Mouse (Mus musculus): Measurements from ENCODE around the gene Brd7. TPM values are rescaled to one million over a fixed set of nuclear protein-coding genes. Genes with fewer than 3 reads are reported as not detected.

Brd7 gene
- polyA plus RNA-seq, 1 experiment from 2014 or later = 84.6 TPM

DNA sequence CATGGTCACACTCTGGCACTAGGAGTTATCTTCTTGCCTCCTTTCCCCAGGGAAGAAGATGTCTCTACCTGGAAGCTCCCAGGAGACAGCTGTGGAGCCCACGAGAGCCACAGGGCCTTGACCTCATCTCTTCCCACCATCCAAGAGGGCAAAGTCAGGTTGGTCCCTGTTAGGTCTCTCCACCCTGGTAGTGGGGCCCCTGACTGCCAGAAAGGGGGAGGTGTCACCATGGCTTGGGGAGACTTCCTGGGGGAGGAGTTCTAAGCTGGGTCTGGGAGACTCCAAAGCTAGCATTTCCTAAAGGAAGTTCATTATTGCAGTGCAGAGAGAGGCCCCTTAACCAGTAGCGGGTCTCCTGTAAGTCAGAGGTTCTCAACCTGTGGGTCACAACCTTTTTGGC, 67.0 kb downstream of the Brd7 start:
- TF ChIP-seq CTCF (IDR thresholded peaks at IDR 0.05) = no peak
- H3K27me3 ChIP-seq = no peaks in the 10 kb centered on the region
- in situ Hi-C loops (cut with MboI; ENCODE audit: low pct_unique_long_range_greater_than_20kb) = no loop called here
- POLR2A ChIA-PET = interaction anchor here (0.7 kb wide), 1 partner anchor 10 kb away, joined by 3 read pairs; no protein-coding TSS in a partner anchor
- CTCF ChIA-PET = no interaction called here
- DNase-seq (ENCODE audit: low read depth, low spot score) (no peak), ATAC-seq (no peak)

DNA sequence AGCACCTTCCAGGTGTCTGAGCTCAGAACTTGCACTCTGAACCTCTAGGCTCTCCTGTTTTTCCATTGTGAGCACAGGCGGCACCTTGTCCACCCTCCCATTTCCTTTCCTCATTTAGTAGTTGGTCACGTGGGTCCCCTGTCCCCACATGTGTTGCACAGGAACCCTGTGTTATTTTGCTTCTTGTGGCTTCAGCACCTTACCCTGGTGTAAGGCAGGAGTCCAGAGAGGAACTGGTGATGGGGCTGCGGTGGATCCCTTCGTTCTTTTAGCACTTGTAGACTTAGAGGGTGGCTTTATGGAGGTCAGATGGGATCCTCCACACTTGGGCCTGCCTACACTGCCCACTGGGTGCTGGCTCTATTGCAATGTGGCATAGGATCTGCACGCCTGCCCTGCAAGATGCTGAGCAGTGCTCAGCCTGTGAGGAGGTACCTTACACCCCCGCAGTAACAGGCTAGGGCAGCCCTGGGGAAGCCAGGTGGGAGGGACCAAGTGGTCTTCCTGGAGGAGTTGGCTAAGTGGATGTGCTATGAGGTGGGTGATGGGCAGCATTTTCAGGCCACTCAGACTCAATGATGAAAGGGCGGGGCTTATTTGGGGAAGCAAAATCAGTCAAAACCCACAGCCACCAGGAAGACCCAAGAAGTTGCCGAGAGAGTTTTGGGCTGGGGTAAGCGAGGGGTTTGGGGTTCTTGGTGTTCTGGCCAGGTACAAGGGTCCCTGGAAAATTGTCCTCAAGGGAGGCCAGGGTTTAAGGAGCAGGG, 68.2 kb downstream of the Brd7 start:
- ATAC-seq (no peak), DNase-seq (ENCODE audit: low read depth, low spot score) (no peak)
- ChIA-PET POLR2A (no interaction called here), CTCF (no interaction called here)
- H3K27me3 ChIP-seq = no peaks in the 10 kb centered on the region
- in situ Hi-C loops (cut with MboI; ENCODE audit: low pct_unique_long_range_greater_than_20kb) = no loop called here
- no peak for TF ChIP-seq CTCF (IDR thresholded peaks at IDR 0.05)

DNA sequence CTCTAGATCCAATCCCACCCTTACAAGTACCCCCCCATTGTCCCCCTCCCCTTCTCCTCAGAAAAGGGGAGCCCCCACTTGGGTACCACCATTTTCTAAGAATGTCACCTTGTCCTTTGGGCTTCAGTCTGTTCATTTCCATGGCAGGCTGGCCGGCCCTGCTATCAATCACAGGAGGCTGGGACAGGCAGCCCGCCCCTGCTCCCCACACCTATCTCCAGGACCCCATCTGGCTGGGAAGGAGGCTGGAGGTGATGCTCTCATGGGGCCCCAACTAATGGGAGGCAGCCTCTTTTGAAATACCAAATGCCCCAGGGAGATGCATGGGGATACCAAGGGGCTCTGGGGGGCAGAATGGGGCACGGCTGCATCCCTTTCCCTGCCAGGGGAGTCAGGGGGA, 69.1 kb downstream of the Brd7 start:
- CTCF ChIA-PET = no interaction called here
- in situ Hi-C loops (cut with MboI; ENCODE audit: low pct_unique_long_range_greater_than_20kb) = no loop called here
- TF ChIP-seq CTCF (IDR thresholded peaks at IDR 0.05) = no peak
- POLR2A ChIA-PET = no interaction called here
- DNase-seq (ENCODE audit: low read depth, low spot score) (no peak), ATAC-seq (no peak)
- no peaks in the 10 kb centered on the region for H3K27me3 ChIP-seq

DNA sequence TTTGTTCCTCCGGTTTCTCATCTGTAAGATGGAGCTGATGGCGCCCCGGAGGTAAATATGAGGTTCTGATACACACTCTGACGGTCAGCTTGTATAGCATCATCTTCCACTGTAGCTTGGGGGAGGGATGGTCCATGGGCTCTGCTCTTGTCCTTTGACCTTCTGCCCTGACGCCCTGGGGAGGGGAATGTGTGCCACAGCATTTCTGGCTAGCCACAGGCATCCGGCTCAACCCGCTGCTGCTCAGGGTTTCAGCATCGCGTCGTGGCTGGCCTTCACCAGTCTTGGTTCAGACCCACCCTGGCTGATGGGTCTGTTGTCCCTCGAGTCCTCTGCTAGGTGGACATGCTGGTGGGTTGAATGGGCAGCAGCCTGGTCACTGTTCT, 70.7 kb downstream of the Brd7 start:
- ChIA-PET POLR2A (no interaction called here), CTCF (interaction anchor here (1.5 kb wide), 1 partner anchor 25 kb away, joined by 6 read pairs; no protein-coding TSS in a partner anchor)
- ATAC-seq = no peak
- H3K27me3 ChIP-seq = no peaks in the 10 kb centered on the region
- DNase-seq (ENCODE audit: low read depth, low spot score) = no peak
- TF ChIP-seq CTCF (IDR thresholded peaks at IDR 0.05) = no peak
- in situ Hi-C loops (cut with MboI; ENCODE audit: low pct_unique_long_range_greater_than_20kb) = no loop called here

DNA sequence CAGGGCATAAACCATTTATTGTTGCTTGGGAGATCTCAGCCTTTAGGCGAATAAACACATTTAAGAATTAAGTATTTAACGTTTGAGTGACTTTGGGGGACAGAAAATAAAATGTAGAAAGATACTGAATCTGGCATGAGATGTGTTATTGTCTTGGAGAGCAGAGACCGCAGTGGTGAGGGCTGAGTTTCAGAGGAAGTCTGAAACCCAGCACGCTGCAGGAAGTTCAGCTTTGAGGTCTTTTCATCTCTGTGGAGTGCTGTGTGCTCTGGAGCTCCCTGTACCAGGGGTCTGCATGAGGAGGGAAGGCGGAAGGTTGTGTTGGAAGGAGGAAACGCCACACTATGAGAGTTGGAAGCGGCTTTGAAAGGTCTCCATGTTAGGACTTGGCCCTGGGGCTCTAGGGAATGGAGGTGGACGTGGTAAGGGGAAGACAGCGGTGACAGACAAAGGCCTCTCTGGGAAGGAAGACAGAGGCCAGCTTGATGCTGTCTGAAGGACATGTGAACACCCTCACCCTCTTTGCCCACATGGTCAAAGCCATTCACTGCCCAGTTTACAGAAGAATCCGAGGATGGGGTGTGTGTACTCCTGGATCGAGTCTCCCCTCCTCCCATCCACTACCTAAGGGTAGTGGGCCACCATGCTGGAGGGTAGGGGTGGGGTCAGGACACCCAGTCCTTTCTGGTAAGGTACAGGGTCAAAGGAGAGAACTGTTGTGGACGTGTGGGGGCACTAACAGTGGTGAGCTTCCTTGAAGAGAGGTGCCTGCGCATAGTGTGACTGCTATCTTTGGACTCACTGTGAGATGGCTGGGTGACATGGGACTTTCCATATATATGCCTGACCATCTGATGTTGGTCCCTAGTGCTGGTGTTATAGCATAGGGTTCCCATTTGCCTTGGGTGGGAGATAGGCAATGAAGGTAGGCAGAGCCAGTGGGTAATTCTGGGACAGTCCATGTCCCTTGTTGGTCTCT, 71.4 kb downstream of the Brd7 start:
- no peak for TF ChIP-seq CTCF (IDR thresholded peaks at IDR 0.05)
- DNase-seq (ENCODE audit: low read depth, low spot score) (no peak), ATAC-seq (no peak)
- POLR2A ChIA-PET = interaction anchor here (0.6 kb wide), 1 partner anchor 93 kb away, joined by 3 read pairs; no protein-coding TSS in a partner anchor
- in situ Hi-C loops (cut with MboI; ENCODE audit: low pct_unique_long_range_greater_than_20kb) = no loop called here
- H3K27me3 ChIP-seq = no peaks in the 10 kb centered on the region
- CTCF ChIA-PET = interaction anchor here (1.5 kb wide), 1 partner anchor 25 kb away, joined by 6 read pairs; no protein-coding TSS in a partner anchor

DNA sequence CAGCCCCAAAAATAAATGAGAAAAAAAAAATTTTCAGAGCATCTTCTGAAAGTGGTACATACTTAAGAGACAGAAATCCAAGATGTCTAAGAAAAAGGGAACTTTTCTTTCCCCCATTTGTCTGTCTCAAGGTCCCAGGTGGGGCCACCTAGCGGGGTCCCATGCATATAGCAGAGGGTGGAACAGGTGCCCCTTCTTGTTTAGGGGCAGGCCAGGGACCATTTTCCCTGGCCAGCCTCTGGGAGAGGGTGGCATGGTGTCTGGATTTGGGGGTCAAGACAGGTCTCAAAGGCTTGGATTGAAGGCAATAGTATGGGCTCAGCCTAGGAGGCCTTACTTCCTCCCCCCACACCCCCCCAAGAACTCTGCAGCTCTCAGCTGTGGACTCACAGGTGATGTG, 72.1 kb downstream of the Brd7 start:
- ChIA-PET POLR2A (interaction anchor here (0.6 kb wide), 1 partner anchor 93 kb away, joined by 3 read pairs; no protein-coding TSS in a partner anchor), CTCF (no interaction called here)
- no peak for TF ChIP-seq CTCF (IDR thresholded peaks at IDR 0.05)
- in situ Hi-C loops (cut with MboI; ENCODE audit: low pct_unique_long_range_greater_than_20kb) = no loop called here
- no peak for DNase-seq (ENCODE audit: low read depth, low spot score)
- ATAC-seq = no peak
- H3K27me3 ChIP-seq = no peaks in the 10 kb centered on the region

DNA sequence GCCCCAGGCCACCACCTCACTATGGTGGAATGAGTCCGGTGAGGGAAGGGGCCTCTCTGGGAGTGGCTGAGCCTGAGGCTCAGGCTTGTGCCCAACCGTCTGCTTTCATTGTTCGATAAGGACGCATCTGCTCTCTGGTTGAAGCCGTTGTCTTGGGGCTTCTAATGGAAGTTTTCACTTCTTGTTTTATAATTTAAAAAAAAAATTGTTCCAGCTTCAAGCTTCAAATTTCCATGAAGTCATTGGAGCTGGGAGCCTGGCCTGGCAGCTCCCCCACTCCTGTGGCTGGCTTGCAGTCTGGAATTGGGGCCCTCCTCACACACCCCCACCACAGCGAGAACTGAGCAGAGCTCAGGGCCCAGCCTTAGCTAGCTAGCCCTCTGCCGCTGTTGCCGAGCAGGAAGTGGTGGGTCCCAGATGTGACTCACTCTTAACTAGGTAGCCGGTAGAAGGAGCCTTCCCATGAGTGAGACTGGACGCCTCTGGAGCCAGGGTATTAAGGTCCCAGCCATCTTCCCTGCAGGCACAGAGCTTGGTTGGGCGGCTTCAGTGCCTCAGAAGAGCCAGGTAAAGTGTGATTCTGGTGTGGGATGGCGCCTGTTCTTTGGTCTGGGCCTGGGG, 73.3 kb downstream of the Brd7 start:
- in situ Hi-C loops (cut with MboI; ENCODE audit: low pct_unique_long_range_greater_than_20kb) = no loop called here
- no peak for ATAC-seq

DNA sequence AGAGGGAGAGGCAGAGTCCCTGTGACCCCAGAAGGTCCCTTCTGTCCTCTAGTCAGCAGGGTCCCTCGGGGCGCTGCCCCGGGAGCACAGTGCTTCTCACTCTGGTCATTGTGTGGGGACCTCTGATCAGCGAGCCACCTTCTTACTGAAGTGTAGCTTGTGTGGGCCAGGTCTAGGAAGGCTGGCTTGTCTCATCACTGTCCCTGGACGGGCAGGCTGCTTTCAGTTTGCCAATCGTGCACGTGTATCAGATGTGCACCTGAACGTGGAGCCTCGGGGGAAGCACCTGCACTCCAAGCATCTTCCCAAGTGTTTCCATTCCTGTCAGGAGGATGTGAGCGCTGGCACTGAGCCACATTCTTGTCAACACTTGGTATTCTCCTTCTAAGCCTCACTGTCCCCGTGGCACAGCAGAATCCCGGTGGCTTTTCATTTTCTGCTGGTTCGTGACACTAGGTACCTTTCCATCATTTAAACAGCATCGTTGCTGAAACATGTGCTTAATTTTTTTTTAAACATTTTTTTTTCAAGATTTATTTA, 75.5 kb downstream of the Brd7 start:
- no peak for ATAC-seq

More for the DNA sequence above, 73.3 kb downstream of the Brd7 start:
- no peaks in the 10 kb centered on the region for H3K27me3 ChIP-seq
- TF ChIP-seq CTCF (IDR thresholded peaks at IDR 0.05) = no peak
- no peak for DNase-seq (ENCODE audit: low read depth, low spot score)
- POLR2A ChIA-PET = no interaction called here
- CTCF ChIA-PET = no interaction called here

DNA sequence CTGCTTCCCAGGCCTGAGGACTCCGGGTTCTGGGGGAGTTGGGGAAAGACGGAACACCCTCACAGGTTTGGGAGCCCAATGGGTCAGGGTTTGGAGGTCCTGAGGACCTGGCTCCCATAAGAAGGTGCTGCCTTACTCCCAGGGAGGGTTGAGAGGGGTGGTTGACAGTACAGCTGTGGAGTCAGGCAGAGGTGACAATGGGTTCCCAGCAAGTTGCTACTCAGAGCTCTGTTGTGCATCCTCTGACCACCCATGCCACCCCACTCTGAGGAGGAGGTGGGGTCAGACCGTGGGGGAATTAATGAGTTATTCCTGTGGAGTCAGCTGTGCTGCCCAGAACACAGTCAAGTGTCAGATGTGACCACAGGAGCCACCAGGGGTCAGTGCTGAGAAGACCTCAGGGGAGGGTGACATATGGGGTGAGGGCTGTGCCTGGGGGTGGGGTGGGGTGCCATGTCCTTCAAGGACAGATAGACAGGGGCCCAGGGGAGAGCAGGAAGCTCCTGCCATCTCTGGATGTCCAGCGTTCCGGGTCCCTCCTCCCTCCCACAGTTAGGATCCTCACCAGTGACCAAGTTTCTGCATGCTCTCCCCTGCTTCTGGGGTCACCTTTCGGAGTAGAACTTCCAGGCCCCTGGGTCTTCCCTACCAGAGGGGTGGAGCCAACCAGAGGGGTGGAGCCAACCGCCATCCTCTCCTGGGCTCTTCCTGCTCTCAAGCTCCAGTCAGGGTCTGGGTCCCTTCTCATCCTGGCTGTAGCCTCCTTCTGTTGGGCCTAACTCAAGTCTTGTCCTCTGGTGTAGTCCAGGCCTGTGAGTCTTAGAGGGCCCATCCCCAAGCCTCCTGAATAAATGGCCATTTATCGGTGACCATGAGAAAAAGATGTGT, 76.3 kb downstream of the Brd7 start:
- in situ Hi-C loops (cut with MboI; ENCODE audit: low pct_unique_long_range_greater_than_20kb) = no loop called here
- POLR2A ChIA-PET = interaction anchor here (1.1 kb wide), 1 partner anchor 9 kb away, joined by 3 read pairs; no protein-coding TSS in a partner anchor
- DNase-seq (ENCODE audit: low read depth, low spot score) = no peak

More for the DNA sequence above, 75.5 kb downstream of the Brd7 start:
- no peak for DNase-seq (ENCODE audit: low read depth, low spot score)
- no peak for TF ChIP-seq CTCF (IDR thresholded peaks at IDR 0.05)
- in situ Hi-C loops (cut with MboI; ENCODE audit: low pct_unique_long_range_greater_than_20kb) = no loop called here
- CTCF ChIA-PET = interaction anchor here (1.6 kb wide), 1 partner anchor 71 kb away, joined by 4 read pairs; no protein-coding TSS in a partner anchor
- H3K27me3 ChIP-seq = no peaks in the 10 kb centered on the region
- POLR2A ChIA-PET = no interaction called here

More for the DNA sequence above, 76.3 kb downstream of the Brd7 start:
- no peaks in the 10 kb centered on the region for H3K27me3 ChIP-seq
- ATAC-seq = no peak
- CTCF ChIA-PET = interaction anchor here (1.0 to 1.2 kb wide), 2 partner anchors 16 to 33 kb away, joined by 3 read pairs; no protein-coding TSS in a partner anchor
- no peak for TF ChIP-seq CTCF (IDR thresholded peaks at IDR 0.05)
